Mouse (Mus musculus) lung, postnatal 25 days (tissue): ENCODE data around the gene Gm29797.
A peak's percentile ranks its signal among the peaks of the same experiment; 100 is the strongest.

Experiments
- DNase-seq: peaks from one replicate; pipeline ENCODE4 v3.0.0; 2022; ENCODE audit warnings: low spot score

Gm29797 gene

GRCm38 (mm10) chr2:181696801-181697420, 40.1 kb downstream of the Gm29797 start:
- no peak for DNase-seq

GRCm38 (mm10) chr2:181698241-181698640, 41.4 kb downstream of the Gm29797 start, which contains the start of gene Lkaaear1:
TSS of gene Lkaaear1 (minus strand) at chr2:181698442.
- no peak for DNase-seq

GRCm38 (mm10) chr2:181706668-181707067, 49.8 kb downstream of the Gm29797 start:
- DNase-seq = peak; percentile 36
